Mouse (Mus musculus) CD8-positive naive resting alpha-beta T cell, adult 2 months (primary cell): ENCODE results near the gene Sike1.

ENCODE experiments used
- DNase-seq, 2 experiments: peaks; one replicate each; pipeline ENCODE4 v3.0.0; 2022; ENCODE audit warnings: low read depth in 2 of 2, low spot score in 2 of 2

Gene Sike1

GRCm38 (mm10) chr3:103020943-103021638 lies 25.6 kb downstream of the Sike1 start:
- peak; percentile 72 to 83 for DNase-seq

DNA sequence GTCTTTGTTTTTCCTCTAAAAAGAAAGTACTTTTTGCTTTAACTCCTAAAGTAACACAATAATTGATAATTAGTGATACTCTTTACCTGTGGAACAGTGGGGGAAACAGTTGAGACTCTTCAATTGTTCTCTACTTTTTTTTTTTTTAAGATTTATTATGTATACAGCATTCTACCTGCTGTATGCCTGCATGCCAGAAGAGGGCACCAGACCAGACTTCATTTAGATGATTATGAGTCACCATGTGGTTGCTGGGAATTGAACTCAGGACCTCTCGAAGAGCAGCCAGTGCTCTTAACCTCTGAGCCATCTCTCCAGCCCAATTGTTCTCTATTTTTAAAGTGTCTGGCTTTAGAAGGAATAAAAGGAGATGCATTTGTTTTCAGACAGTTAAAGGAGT lies 30.7 kb downstream of the Sike1 start:
- peak in 1 of 2 experiments; percentile 41 for DNase-seq

GRCm38 (mm10) chr3:103040285-103040684 lies 44.8 kb downstream of the Sike1 start:
- no peak for DNase-seq

- no peak for DNase-seq
These were observed 45.4 kb downstream of the Sike1 start for GRCm38 (mm10) chr3:103040861-103041379.

GRCm38 (mm10) chr3:103056016-103056595 lies 60.6 kb downstream of the Sike1 start:
- no peak for DNase-seq

- DNase-seq = no peak
These were observed 62.2 kb downstream of the Sike1 start for GRCm38 (mm10) chr3:103057752-103058151.
